Mouse (Mus musculus) limb, embryonic 13.5 days (tissue): ENCODE measurements around the gene B4galnt4. TPM values are rescaled to one million over a fixed set of nuclear protein-coding genes. Genes with fewer than 3 reads are reported as not detected.

Experiments
- ATAC-seq: fragments of 200-750 bp; cut with Nextera tagmentation; 2 replicates; pipeline ENCODE4 v1.8.0; 2017; ENCODE audit warnings: low read depth, moderate number of reproducible peaks, moderate TSS enrichment; ENCODE audit not compliant: low FRiP score
- H3K27ac ChIP-seq: fragments of 300-500 bp; sonication (generic); 2 replicates; pipeline ENCODE4 v1.5.1; 2015; ENCODE audit warnings: inconsistent platforms, mild to moderate bottlenecking, moderate library complexity
- H3K27me3 ChIP-seq: fragments of 300-500 bp; sonication (generic); 2 replicates; pipeline ENCODE4 v1.6.1; 2015; ENCODE audit warnings: mild to moderate bottlenecking, inconsistent platforms
- H3K36me3 ChIP-seq: fragments of 300-500 bp; sonication (generic); 2 replicates; pipeline ENCODE4 v1.6.1; 2015; ENCODE audit warnings: inconsistent platforms, mild to moderate bottlenecking, moderate library complexity
- H3K4me1 ChIP-seq: fragments of 300-500 bp; sonication (generic); 2 replicates; pipeline ENCODE4 v1.6.1; 2015; ENCODE audit warnings: inconsistent platforms
- H3K4me2 ChIP-seq: fragments of 300-500 bp; sonication (generic); replicated peaks from 2 replicates; pipeline ENCODE4 v1.6.1; 2015; ENCODE audit warnings: inconsistent platforms, mild to moderate bottlenecking, moderate library complexity
- H3K4me3 ChIP-seq: fragments of 300-500 bp; sonication (generic); 2 replicates; pipeline ENCODE4 v1.5.1; 2015; ENCODE audit warnings: moderate library complexity, mild to moderate bottlenecking, inconsistent platforms
- H3K9ac ChIP-seq: fragments of 300-500 bp; sonication (generic); 2 replicates; pipeline ENCODE4 v1.6.1; 2015; ENCODE audit warnings: mild to moderate bottlenecking, inconsistent platforms
- H3K9me3 ChIP-seq: fragments of 300-500 bp; sonication (generic); 2 replicates; pipeline ENCODE4 v1.6.1; 2016; ENCODE audit warnings: inconsistent platforms
- WGBS: fragments of 180-500 bp; shearing (Covaris S2); methylation state at CpG from one replicate; pipeline ENCODE4 v1.1.7; 2015; 5-methylcytosine and 5-hydroxymethylcytosine counted together
- polyA plus RNA-seq: library from polyadenylated mRNA; unstranded; fragments of >200 nt; fragmentation: Nextera tagmentation; extraction: Ambion mirVana; gene quantifications from 2 replicates; pipeline ENCODE4 v1.2.1, GENCODE M21; 2015

Gene B4galnt4
- polyA plus RNA-seq, 1 experiment from 2014 or later = 21.5 TPM

GRCm38 (mm10) chr7:141062525-141062924 lies 1.6 kb downstream of the B4galnt4 start:
- no peaks in the 10 kb centered on the region for H3K9me3 ChIP-seq
- no peak for ATAC-seq
- no peak overlapping the region for H3K4me3 ChIP-seq
- peak overlapping the region; percentile 93; the same call in 1 of the 2 replicates for H3K4me2 ChIP-seq
- peaks cover 40% of the 10 kb centered on the region for H3K36me3 ChIP-seq
- peak overlapping the region; percentile 91; the same call in 1 of the 2 replicates for H3K9ac ChIP-seq
- WGBS = 87% methylated on average over 7 of the region's 7 CpGs
- H3K4me1 ChIP-seq = peaks cover 20% of the 10 kb centered on the region
- H3K27ac ChIP-seq = no peak overlapping the region
- H3K27me3 ChIP-seq = no peaks in the 10 kb centered on the region

GRCm38 (mm10) chr7:141063353-141063752 lies 2.4 kb downstream of the B4galnt4 start:
- H3K4me1 ChIP-seq = peaks cover 20% of the 10 kb centered on the region
- ATAC-seq = no peak
- no peak overlapping the region for H3K9ac ChIP-seq
- H3K9me3 ChIP-seq = no peaks in the 10 kb centered on the region
- H3K4me2 ChIP-seq = no peak overlapping the region
- peaks cover 48% of the 10 kb centered on the region for H3K36me3 ChIP-seq
- no peak overlapping the region for H3K4me3 ChIP-seq
- no peak overlapping the region for H3K27ac ChIP-seq
- 0 out of 2 replicates have a peak, but pooled peaks cover 2% of the 10 kb centered on the region for H3K27me3 ChIP-seq
- 86% methylated on average over 3 of the region's 3 CpGs for WGBS

- Histone ChIP-seq H3K27me3 (0 out of 2 replicates have a peak, but pooled peaks cover 7% of the 10 kb centered on the region), H3K4me1 (peaks cover 20% of the 10 kb centered on the region), H3K9me3 (no peaks in the 10 kb centered on the region), H3K4me2 (no peak overlapping the region), H3K27ac (no peak overlapping the region), H3K9ac (no peak overlapping the region), H3K4me3 (no peak overlapping the region), H3K36me3 (peaks cover 54% of the 10 kb centered on the region)
- WGBS = 72% methylated on average over 7 of the region's 7 CpGs
- ATAC-seq = no peak
Observed at GRCm38 (mm10) chr7:141064175-141064574, 3.3 kb downstream of the B4galnt4 start.

- Histone ChIP-seq H3K27me3 (peaks cover 9% of the 10 kb centered on the region), H3K4me1 (peaks cover 20% of the 10 kb centered on the region), H3K9me3 (no peaks in the 10 kb centered on the region), H3K36me3 (peaks cover 54% of the 10 kb centered on the region), H3K4me2 (no peak overlapping the region), H3K9ac (no peak overlapping the region), H3K4me3 (no peak overlapping the region), H3K27ac (no peak overlapping the region)
- WGBS = 94% methylated on average over 7 of the region's 7 CpGs
- no peak for ATAC-seq
Observed at GRCm38 (mm10) chr7:141064576-141064975, 3.7 kb downstream of the B4galnt4 start.

GRCm38 (mm10) chr7:141068351-141068750 lies 7.4 kb downstream of the B4galnt4 start:
- H3K4me1 ChIP-seq = peaks cover 20% of the 10 kb centered on the region
- H3K9ac ChIP-seq = no peak overlapping the region
- ATAC-seq = no peak
- no peak overlapping the region for H3K4me2 ChIP-seq
- H3K27me3 ChIP-seq = peaks cover 34% of the 10 kb centered on the region
- 67% methylated on average over 19 of the region's 19 CpGs for WGBS
- no peaks in the 10 kb centered on the region for H3K9me3 ChIP-seq
- no peak overlapping the region for H3K27ac ChIP-seq
- no peak overlapping the region for H3K4me3 ChIP-seq
- H3K36me3 ChIP-seq = peaks cover 52% of the 10 kb centered on the region

GRCm38 (mm10) chr7:141070058-141070862 lies 9.4 kb downstream of the B4galnt4 start:
- Histone ChIP-seq H3K36me3 (peaks cover 34% of the 10 kb centered on the region), H3K9ac (peak overlapping the region; percentile 56), H3K27ac (no peak overlapping the region), H3K4me2 (peak overlapping the region; percentile 77), H3K4me1 (peaks cover 20% of the 10 kb centered on the region), H3K9me3 (no peaks in the 10 kb centered on the region), H3K27me3 (peaks cover 34% of the 10 kb centered on the region), H3K4me3 (peak overlapping the region; percentile 42)
- ATAC-seq = peak; percentile 38; the same call in 1 of the 2 replicates
- 2% methylated on average over 51 of the region's 51 CpGs for WGBS

- H3K4me2 ChIP-seq = peak overlapping the region; percentile 20; the same call in 1 of the 2 replicates
Observed at GRCm38 (mm10) chr7:141072017-141072745, 11.3 kb downstream of the B4galnt4 start.

GRCm38 (mm10) chr7:141073782-141074181 lies 12.9 kb downstream of the B4galnt4 start:
- peaks cover 20% of the 10 kb centered on the region for H3K4me1 ChIP-seq
- no peak overlapping the region for H3K4me2 ChIP-seq
- no peak overlapping the region for H3K9ac ChIP-seq
- H3K9me3 ChIP-seq = no peaks in the 10 kb centered on the region
- no peak overlapping the region for H3K4me3 ChIP-seq
- 77% methylated on average over 4 of the region's 4 CpGs for WGBS
- ATAC-seq = no peak
- H3K27ac ChIP-seq = no peak overlapping the region
- peaks cover 28% of the 10 kb centered on the region for H3K27me3 ChIP-seq
- peaks cover 2% of the 10 kb centered on the region; the same call in 1 of the 2 replicates for H3K36me3 ChIP-seq

More at GRCm38 (mm10) chr7:141072017-141072745, 11.3 kb downstream of the B4galnt4 start:
- 0 out of 2 replicates have a peak overlapping the region, but pooled peaks have one; percentile 0 for H3K4me3 ChIP-seq
- ATAC-seq = peak; percentile 5; the same call in 1 of the 2 replicates
- peak overlapping the region; percentile 19; the same call in 1 of the 2 replicates for H3K9ac ChIP-seq
- no peak overlapping the region for H3K27ac ChIP-seq
- peaks cover 20% of the 10 kb centered on the region for H3K4me1 ChIP-seq
- WGBS = 28% methylated on average over 23 of the region's 23 CpGs
- peaks cover 18% of the 10 kb centered on the region for H3K36me3 ChIP-seq
- H3K27me3 ChIP-seq = peaks cover 34% of the 10 kb centered on the region
- no peaks in the 10 kb centered on the region for H3K9me3 ChIP-seq

GRCm38 (mm10) chr7:141077841-141078240 lies 16.9 kb downstream of the B4galnt4 start, which contains the start of gene Pkp3:
TSS of gene Pkp3 (plus strand) at chr7:141078218.
- 0 out of 2 replicates have a peak within 1 kb of the TSS, but pooled peaks have one; percentile 19 for H3K9ac ChIP-seq
- ATAC-seq = no peak
- H3K27me3 ChIP-seq = peaks cover 22% of the 10 kb centered on the region
- no peaks in the 10 kb centered on the region for H3K9me3 ChIP-seq
- no peaks in the 10 kb centered on the region for H3K36me3 ChIP-seq
- peak within 1 kb of the TSS; percentile 16; the same call in 1 of the 2 replicates for H3K4me2 ChIP-seq
- H3K27ac ChIP-seq = no peak within 1 kb of the TSS; the same call in 1 of the 2 replicates
- peaks cover 7% of the 10 kb centered on the region; the same call in 1 of the 2 replicates for H3K4me1 ChIP-seq
- H3K4me3 ChIP-seq = no peak within 1 kb of the TSS
- WGBS = 90% methylated on average over 15 of the region's 15 CpGs

- H3K9ac ChIP-seq = no peak overlapping the region
- H3K36me3 ChIP-seq = no peaks in the 10 kb centered on the region
- H3K4me3 ChIP-seq = no peak overlapping the region
- peaks cover 24% of the 10 kb centered on the region for H3K27me3 ChIP-seq
- no peak overlapping the region; the same call in 1 of the 2 replicates for H3K27ac ChIP-seq
- peak overlapping the region; percentile 44; the same call in 1 of the 2 replicates for H3K4me2 ChIP-seq
- H3K9me3 ChIP-seq = no peaks in the 10 kb centered on the region
- peaks cover 7% of the 10 kb centered on the region; the same call in 1 of the 2 replicates for H3K4me1 ChIP-seq
- WGBS = 75% methylated on average over 4 of the region's 4 CpGs
- no peak for ATAC-seq
Observed at GRCm38 (mm10) chr7:141078876-141079275, 18.0 kb downstream of the B4galnt4 start.

GRCm38 (mm10) chr7:141079481-141080449 lies 18.9 kb downstream of the B4galnt4 start:
- Histone ChIP-seq H3K4me2 (peak overlapping the region; percentile 44), H3K9ac (peak overlapping the region; percentile 53), H3K27me3 (peaks cover 25% of the 10 kb centered on the region)

More at GRCm38 (mm10) chr7:141079481-141080449, 18.9 kb downstream of the B4galnt4 start:
- H3K36me3 ChIP-seq = no peaks in the 10 kb centered on the region
- H3K4me1 ChIP-seq = peaks cover 7% of the 10 kb centered on the region; the same call in 1 of the 2 replicates
- no peaks in the 10 kb centered on the region for H3K9me3 ChIP-seq
- peak overlapping the region; percentile 61; the same call in 1 of the 2 replicates for H3K27ac ChIP-seq
- WGBS = 22% methylated on average over 34 of the region's 34 CpGs
- no peak for ATAC-seq
- H3K4me3 ChIP-seq = peak overlapping the region; percentile 35
